Mouse (Mus musculus): ENCODE measurements around the gene Dact2. TPM values are rescaled to one million over a fixed set of nuclear protein-coding genes. Genes with fewer than 3 reads are reported as not detected.
A peak's percentile ranks its signal among the peaks of the same experiment; 100 is the strongest.

Dact2 gene
- polyA plus RNA-seq, 1 experiment from 2014 or later = 15.0 TPM

- no peaks in the 10 kb centered on the region for H3K27me3 ChIP-seq (ENCODE audit: insufficient read depth, low read length)
- no peaks in the 10 kb centered on the region for H3K36me3 ChIP-seq (ENCODE audit: insufficient read depth, low read length)
- no peak overlapping the region for H3K4me2 ChIP-seq (replicated peaks; ENCODE audit: low read depth, low read length)
- peak overlapping the region; percentile 96 for H3K27ac ChIP-seq (ENCODE audit: low read length)
- H3K4me1 ChIP-seq (ENCODE audit: insufficient read depth, low read length) = peaks cover 51% of the 10 kb centered on the region
- peak overlapping the region; percentile 10; the same call in 1 of the 2 replicates for H3K9ac ChIP-seq (replicated peaks; ENCODE audit: low read length)
- H3K4me3 ChIP-seq (ENCODE audit: low read length) = no peak overlapping the region
- 0 out of 2 replicates have a peak, but pooled peaks have one; percentile 17 for ATAC-seq (ENCODE audit: low FRiP score, low TSS enrichment)
- H3K9me3 ChIP-seq (ENCODE audit: low read length) = no peaks in the 10 kb centered on the region
- 44% methylated on average over 4 of the region's 4 CpGs for WGBS
Measured at GRCm38 (mm10) chr17:14178911-14179310, 25.2 kb downstream of the Dact2 start.

GRCm38 (mm10) chr17:14178475-14178874, 25.6 kb downstream of the Dact2 start:
- peak; percentile 93 for ATAC-seq (ENCODE audit: low FRiP score, low TSS enrichment)
- Histone ChIP-seq H3K9ac (replicated peaks; ENCODE audit: low read length) (no peak overlapping the region), H3K27me3 (ENCODE audit: insufficient read depth, low read length) (no peaks in the 10 kb centered on the region), H3K36me3 (ENCODE audit: insufficient read depth, low read length) (no peaks in the 10 kb centered on the region), H3K4me2 (replicated peaks; ENCODE audit: low read depth, low read length) (no peak overlapping the region), H3K4me3 (ENCODE audit: low read length) (no peak overlapping the region), H3K27ac (ENCODE audit: low read length) (peak overlapping the region; percentile 96), H3K9me3 (ENCODE audit: low read length) (no peaks in the 10 kb centered on the region), H3K4me1 (ENCODE audit: insufficient read depth, low read length) (peaks cover 54% of the 10 kb centered on the region)
- 23% methylated on average over 4 of the region's 4 CpGs for WGBS

GRCm38 (mm10) chr17:14178049-14178448, 26.1 kb downstream of the Dact2 start:
- Histone ChIP-seq H3K4me3 (ENCODE audit: low read length) (no peak overlapping the region), H3K36me3 (ENCODE audit: insufficient read depth, low read length) (no peaks in the 10 kb centered on the region), H3K9me3 (ENCODE audit: low read length) (no peaks in the 10 kb centered on the region), H3K4me2 (replicated peaks; ENCODE audit: low read depth, low read length) (no peak overlapping the region), H3K9ac (replicated peaks; ENCODE audit: low read length) (no peak overlapping the region), H3K27ac (ENCODE audit: low read length) (peak overlapping the region; percentile 96), H3K4me1 (ENCODE audit: insufficient read depth, low read length) (peaks cover 54% of the 10 kb centered on the region), H3K27me3 (ENCODE audit: insufficient read depth, low read length) (no peaks in the 10 kb centered on the region)
- WGBS = 37% methylated on average over 5 of the region's 5 CpGs
- ATAC-seq (ENCODE audit: low FRiP score, low TSS enrichment) = peak; percentile 27; the same call in 1 of the 2 replicates

GRCm38 (mm10) chr17:14177018-14177417, 27.1 kb downstream of the Dact2 start:
- H3K27me3 ChIP-seq (ENCODE audit: insufficient read depth, low read length) = no peaks in the 10 kb centered on the region
- H3K4me2 ChIP-seq (replicated peaks; ENCODE audit: low read depth, low read length) = no peak overlapping the region
- peaks cover 56% of the 10 kb centered on the region for H3K4me1 ChIP-seq (ENCODE audit: insufficient read depth, low read length)
- H3K9me3 ChIP-seq (ENCODE audit: low read length) = no peaks in the 10 kb centered on the region
- no peak for ATAC-seq (ENCODE audit: low FRiP score, low TSS enrichment)
- H3K4me3 ChIP-seq (ENCODE audit: low read length) = no peak overlapping the region
- no peak overlapping the region for H3K9ac ChIP-seq (replicated peaks; ENCODE audit: low read length)
- WGBS = 65% methylated on average over 5 of the region's 5 CpGs
- H3K36me3 ChIP-seq (ENCODE audit: insufficient read depth, low read length) = no peaks in the 10 kb centered on the region
- H3K27ac ChIP-seq (ENCODE audit: low read length) = peak overlapping the region; percentile 96

GRCm38 (mm10) chr17:14175704-14176103, 28.4 kb downstream of the Dact2 start:
- no peak overlapping the region for H3K9ac ChIP-seq (replicated peaks; ENCODE audit: low read length)
- H3K9me3 ChIP-seq (ENCODE audit: low read length) = no peaks in the 10 kb centered on the region
- H3K4me1 ChIP-seq (ENCODE audit: insufficient read depth, low read length) = peaks cover 68% of the 10 kb centered on the region
- ATAC-seq (ENCODE audit: low FRiP score, low TSS enrichment) = no peak
- peak overlapping the region; percentile 72 for H3K27ac ChIP-seq (ENCODE audit: low read length)
- no peak overlapping the region for H3K4me2 ChIP-seq (replicated peaks; ENCODE audit: low read depth, low read length)
- H3K36me3 ChIP-seq (ENCODE audit: insufficient read depth, low read length) = no peaks in the 10 kb centered on the region
- 85% methylated on average over 5 of the region's 5 CpGs for WGBS
- H3K4me3 ChIP-seq (ENCODE audit: low read length) = no peak overlapping the region
- H3K27me3 ChIP-seq (ENCODE audit: insufficient read depth, low read length) = no peaks in the 10 kb centered on the region

- H3K9me3 ChIP-seq (ENCODE audit: low read length) = no peaks in the 10 kb centered on the region
- H3K4me3 ChIP-seq (ENCODE audit: low read length) = no peak overlapping the region
- ATAC-seq (ENCODE audit: low FRiP score, low TSS enrichment) = no peak
- no peak overlapping the region for H3K9ac ChIP-seq (replicated peaks; ENCODE audit: low read length)
- peaks cover 75% of the 10 kb centered on the region for H3K4me1 ChIP-seq (ENCODE audit: insufficient read depth, low read length)
- no peak overlapping the region for H3K4me2 ChIP-seq (replicated peaks; ENCODE audit: low read depth, low read length)
- H3K27ac ChIP-seq (ENCODE audit: low read length) = peak overlapping the region; percentile 72; the same call in 1 of the 2 replicates
- no peaks in the 10 kb centered on the region for H3K27me3 ChIP-seq (ENCODE audit: insufficient read depth, low read length)
- H3K36me3 ChIP-seq (ENCODE audit: insufficient read depth, low read length) = no peaks in the 10 kb centered on the region
- 72% methylated on average over 4 of the region's 4 CpGs for WGBS
Measured at GRCm38 (mm10) chr17:14175019-14175418, 29.1 kb downstream of the Dact2 start.

- Histone ChIP-seq H3K4me2 (replicated peaks; ENCODE audit: low read depth, low read length) (no peak overlapping the region), H3K9me3 (ENCODE audit: low read length) (no peaks in the 10 kb centered on the region), H3K36me3 (ENCODE audit: insufficient read depth, low read length) (no peaks in the 10 kb centered on the region), H3K9ac (replicated peaks; ENCODE audit: low read length) (no peak overlapping the region), H3K4me1 (ENCODE audit: insufficient read depth, low read length) (peaks cover 80% of the 10 kb centered on the region), H3K27ac (ENCODE audit: low read length) (no peak overlapping the region), H3K4me3 (ENCODE audit: low read length) (no peak overlapping the region), H3K27me3 (ENCODE audit: insufficient read depth, low read length) (no peaks in the 10 kb centered on the region)
- WGBS = 85% methylated on average over 3 of the region's 3 CpGs
- ATAC-seq (ENCODE audit: low FRiP score, low TSS enrichment) = no peak
Measured at GRCm38 (mm10) chr17:14174401-14174800, 29.7 kb downstream of the Dact2 start.

GRCm38 (mm10) chr17:14173459-14173858, 30.6 kb downstream of the Dact2 start:
- WGBS = 21% methylated on average over 1 of the region's 1 CpGs
- ATAC-seq (ENCODE audit: low FRiP score, low TSS enrichment) = no peak
- no peaks in the 10 kb centered on the region for H3K27me3 ChIP-seq (ENCODE audit: insufficient read depth, low read length)
- H3K4me2 ChIP-seq (replicated peaks; ENCODE audit: low read depth, low read length) = no peak overlapping the region
- peaks cover 71% of the 10 kb centered on the region for H3K4me1 ChIP-seq (ENCODE audit: insufficient read depth, low read length)
- peak overlapping the region; percentile 39; the same call in 1 of the 2 replicates for H3K27ac ChIP-seq (ENCODE audit: low read length)
- no peak overlapping the region for H3K4me3 ChIP-seq (ENCODE audit: low read length)
- H3K9ac ChIP-seq (replicated peaks; ENCODE audit: low read length) = no peak overlapping the region
- H3K36me3 ChIP-seq (ENCODE audit: insufficient read depth, low read length) = no peaks in the 10 kb centered on the region
- H3K9me3 ChIP-seq (ENCODE audit: low read length) = no peaks in the 10 kb centered on the region

- H3K36me3 ChIP-seq (ENCODE audit: insufficient read depth, low read length) = no peaks in the 10 kb centered on the region
- no peak overlapping the region for H3K4me3 ChIP-seq (ENCODE audit: low read length)
- no peak for ATAC-seq (ENCODE audit: low FRiP score, low TSS enrichment)
- H3K9me3 ChIP-seq (ENCODE audit: low read length) = no peaks in the 10 kb centered on the region
- peak overlapping the region; percentile 39 for H3K27ac ChIP-seq (ENCODE audit: low read length)
- H3K4me1 ChIP-seq (ENCODE audit: insufficient read depth, low read length) = peaks cover 70% of the 10 kb centered on the region
- no peak overlapping the region for H3K4me2 ChIP-seq (replicated peaks; ENCODE audit: low read depth, low read length)
- H3K27me3 ChIP-seq (ENCODE audit: insufficient read depth, low read length) = no peaks in the 10 kb centered on the region
- H3K9ac ChIP-seq (replicated peaks; ENCODE audit: low read length) = no peak overlapping the region
Measured at GRCm38 (mm10) chr17:14172731-14173130, 31.4 kb downstream of the Dact2 start.

- Histone ChIP-seq H3K4me3 (ENCODE audit: low read length) (no peak overlapping the region), H3K9ac (replicated peaks; ENCODE audit: low read length) (no peak overlapping the region), H3K36me3 (ENCODE audit: insufficient read depth, low read length) (no peaks in the 10 kb centered on the region), H3K27me3 (ENCODE audit: insufficient read depth, low read length) (no peaks in the 10 kb centered on the region), H3K4me2 (replicated peaks; ENCODE audit: low read depth, low read length) (no peak overlapping the region), H3K4me1 (ENCODE audit: insufficient read depth, low read length) (peaks cover 70% of the 10 kb centered on the region), H3K9me3 (ENCODE audit: low read length) (no peaks in the 10 kb centered on the region), H3K27ac (ENCODE audit: low read length) (peak overlapping the region; percentile 43)
- no peak for ATAC-seq (ENCODE audit: low FRiP score, low TSS enrichment)
- WGBS = 40% methylated on average over 3 of the region's 3 CpGs
Measured at GRCm38 (mm10) chr17:14172184-14172583, 31.9 kb downstream of the Dact2 start.

Measured in kidney, embryonic 16.5 days (tissue).